Mouse (Mus musculus): ENCODE results near the gene Lrmda.

GRCm38 (mm10) chr14:22582065-22582464, 562.6 kb downstream of the Lrmda start:
- TF ChIP-seq CTCF (IDR thresholded peaks at IDR 0.05; ENCODE audit: borderline replicate concordance, extremely low read depth, insufficient read depth, insufficient read length), result no peak
- no peak for TF ChIP-seq POLR2A (IDR thresholded peaks at IDR 0.05; ENCODE audit: borderline replicate concordance, extremely low read depth, insufficient read depth, insufficient read length, poor library complexity, severe bottlenecking)
